ENCODE assay signal across 8 mouse cellular contexts in genomic region chr11:102430121-102431017, GRCm38 (mm10). TPM values are rescaled to one million over a fixed set of nuclear protein-coding genes. Genes with fewer than 3 reads are reported as not detected.
A peak's percentile ranks its signal among the peaks of the same experiment; 100 is the strongest.
DNase-seq lines count a peak whose midpoint lies in the region; ATAC-seq lines count a peak whose summit lies in the region.

TSS of gene Grn (plus strand) at chr11:102430315.

- peak within 1 kb of the TSS; percentile 65 for H3K27ac ChIP-seq in embryonic facial prominence, embryonic 12.5 days
- no peak within 1 kb of the TSS for H3K27ac ChIP-seq in midbrain, embryonic 11.5 days (ENCODE audit: low read depth, low read length)

- under 1% methylated on average over 29 of the region's 29 CpGs for whole genome bisulfite sequencing in embryonic facial prominence, embryonic 12.5 days
- 1% methylated on average over 25 of the region's 29 CpGs for WGBS in midbrain, embryonic 11.5 days

- ATAC-seq in embryonic facial prominence, embryonic 12.5 days (ENCODE audit: insufficient number of reproducible peaks, insufficient read depth, low FRiP score, low TSS enrichment) = peak; percentile 87
- ATAC-seq in granulocyte monocyte progenitor cell, adult 5-6 weeks (replicated peaks; ENCODE audit: poor library complexity, severe bottlenecking) = peak; percentile 47
- ATAC-seq in midbrain, embryonic 11.5 days (ENCODE audit: low FRiP score) = peak; percentile 88

- no peaks in the 10 kb centered on the region for H3K9me3 ChIP-seq in embryonic facial prominence, embryonic 12.5 days
- no peaks in the 10 kb centered on the region for H3K9me3 ChIP-seq in midbrain, embryonic 11.5 days (ENCODE audit: control insufficient read depth, low read length)

- H3K36me3 ChIP-seq in embryonic facial prominence, embryonic 12.5 days = peaks cover 17% of the 10 kb centered on the region
- H3K36me3 ChIP-seq in midbrain, embryonic 11.5 days (ENCODE audit: control insufficient read depth, insufficient read depth, low read length) = no peaks in the 10 kb centered on the region; the same call in 1 of the 2 replicates

- H3K27me3 ChIP-seq in embryonic facial prominence, embryonic 12.5 days = no peaks in the 10 kb centered on the region
- H3K27me3 ChIP-seq in midbrain, embryonic 11.5 days (ENCODE audit: control insufficient read depth, insufficient read depth, low read length) = no peaks in the 10 kb centered on the region

- H3K4me3 ChIP-seq in embryonic facial prominence, embryonic 12.5 days = peak within 1 kb of the TSS; percentile 56
- H3K4me3 ChIP-seq in midbrain, embryonic 11.5 days (ENCODE audit: low read depth, low read length) = peak within 1 kb of the TSS; percentile 44

- peak within 1 kb of the TSS; percentile 85 for H3K4me2 ChIP-seq in embryonic facial prominence, embryonic 12.5 days (replicated peaks)
- H3K4me2 ChIP-seq in midbrain, embryonic 11.5 days = peak within 1 kb of the TSS; percentile 77

- peak; percentile 87 for DNase-seq in 3134 (ENCODE audit: extremely low read depth, insufficient read length, low spot score)
- peak; percentile 82 for DNase-seq in adrenal gland, postnatal 25 days
- peak; percentile 97 for DNase-seq in kidney, adult 11 months
- peak; percentile 87 for DNase-seq in left cerebral cortex, postnatal 4 days
- DNase-seq in midbrain, embryonic 11.5 days (ENCODE audit: low spot score, missing footprints) = peak; percentile 97
- peak; percentile 69 for DNase-seq in right cerebral cortex, postnatal 4 days

- intact Hi-C loops in left cerebral cortex, postnatal 4 days (cut with DNase I) = loop anchor here (5.0 kb wide), 1 partner anchor 133 kb away; the partner anchor contains the start of gene Atxn7l3

- H3K4me1 ChIP-seq in embryonic facial prominence, embryonic 12.5 days = peaks cover 26% of the 10 kb centered on the region
- peaks cover 6% of the 10 kb centered on the region for H3K4me1 ChIP-seq in midbrain, embryonic 11.5 days (ENCODE audit: control insufficient read depth, insufficient read depth, low read length)

- peak within 1 kb of the TSS; percentile 71 for H3K9ac ChIP-seq in embryonic facial prominence, embryonic 12.5 days
- peak within 1 kb of the TSS; percentile 50 for H3K9ac ChIP-seq in midbrain, embryonic 11.5 days (ENCODE audit: low read length)

RNA-seq across cellular contexts. Expression of gene Grn, which starts in this region (rescaled TPM):
- total RNA-seq in adrenal gland, postnatal 25 days (2021) = 198 and 230 TPM in 2 replicates
- 116 and 126 TPM in 2 replicates for polyA plus RNA-seq in embryonic facial prominence, embryonic 12.5 days (2016; fragmentation: Nextera tagmentation; extraction: Ambion mirVana)
- total RNA-seq in granulocyte monocyte progenitor cell, adult 5-6 weeks (2014; fragmentation: Nextera tagmentation) = 110 and 152 TPM in 2 replicates
- 38.6 and 48.3 TPM in 2 replicates for total RNA-seq in granulocyte monocyte progenitor cell, adult 5-6 weeks (2017)
- 10 to 100 TPM; 54.0 to 58.5 TPM for total RNA-seq in left cerebral cortex, postnatal 4 days (2021)
- 36.8 and 39.3 TPM in 2 replicates for polyA plus RNA-seq in midbrain, embryonic 11.5 days (2014; fragmentation: Nextera tagmentation; extraction: Ambion mirVana)
